Mouse (Mus musculus) hindbrain, embryonic 10.5 days (tissue): Measurements from ENCODE around the gene Ptges2. TPM values are rescaled to one million over a fixed set of nuclear protein-coding genes. Genes with fewer than 3 reads are reported as not detected.

Experiments used
- DNase-seq: peaks from one replicate; pipeline ENCODE4 v3.0.0-alpha.2; 2017; ENCODE audit warnings: low spot score
- H3K27ac ChIP-seq: fragments of 300-500 bp; sonication (generic); 2 replicates; pipeline ENCODE4 v1.5.1; 2016; ENCODE audit warnings: mild to moderate bottlenecking, moderate library complexity
- H3K27me3 ChIP-seq: fragments of 300-500 bp; sonication (generic); 2 replicates; pipeline ENCODE4 v1.6.1; 2016; ENCODE audit warnings: mild to moderate bottlenecking; ENCODE audit not compliant: poor library complexity, insufficient read depth, severe bottlenecking
- H3K36me3 ChIP-seq: fragments of 300-500 bp; sonication (generic); 2 replicates; pipeline ENCODE4 v1.6.1; 2016; ENCODE audit warnings: mild to moderate bottlenecking, moderate library complexity
- H3K4me1 ChIP-seq: fragments of 300-500 bp; sonication (generic); replicated peaks from 2 replicates; pipeline ENCODE4 v1.6.1; 2016; ENCODE audit warnings: mild to moderate bottlenecking
- H3K4me3 ChIP-seq: fragments of 300-500 bp; sonication (generic); 2 replicates; pipeline ENCODE4 v1.5.1; 2016; ENCODE audit warnings: mild to moderate bottlenecking, moderate library complexity
- H3K9me3 ChIP-seq: fragments of 300-500 bp; sonication (generic); 2 replicates; pipeline ENCODE4 v1.6.1; 2016; ENCODE audit warnings: mild to moderate bottlenecking, moderate library complexity
- WGBS: fragments of 180-500 bp; shearing (Covaris S2); methylation state at CpG from one replicate; pipeline ENCODE4 v1.1.7; 2016; 5-methylcytosine and 5-hydroxymethylcytosine counted together
- polyA plus RNA-seq: library from polyadenylated mRNA; unstranded; fragments of >200 nt; fragmentation: Nextera tagmentation; extraction: Ambion mirVana; gene quantifications from 2 replicates; pipeline ENCODE4 v1.2.1, GENCODE M21; 2016

The Ptges2 gene
- polyA plus RNA-seq, 1 experiment from 2014 or later = 32.3 TPM

DNA sequence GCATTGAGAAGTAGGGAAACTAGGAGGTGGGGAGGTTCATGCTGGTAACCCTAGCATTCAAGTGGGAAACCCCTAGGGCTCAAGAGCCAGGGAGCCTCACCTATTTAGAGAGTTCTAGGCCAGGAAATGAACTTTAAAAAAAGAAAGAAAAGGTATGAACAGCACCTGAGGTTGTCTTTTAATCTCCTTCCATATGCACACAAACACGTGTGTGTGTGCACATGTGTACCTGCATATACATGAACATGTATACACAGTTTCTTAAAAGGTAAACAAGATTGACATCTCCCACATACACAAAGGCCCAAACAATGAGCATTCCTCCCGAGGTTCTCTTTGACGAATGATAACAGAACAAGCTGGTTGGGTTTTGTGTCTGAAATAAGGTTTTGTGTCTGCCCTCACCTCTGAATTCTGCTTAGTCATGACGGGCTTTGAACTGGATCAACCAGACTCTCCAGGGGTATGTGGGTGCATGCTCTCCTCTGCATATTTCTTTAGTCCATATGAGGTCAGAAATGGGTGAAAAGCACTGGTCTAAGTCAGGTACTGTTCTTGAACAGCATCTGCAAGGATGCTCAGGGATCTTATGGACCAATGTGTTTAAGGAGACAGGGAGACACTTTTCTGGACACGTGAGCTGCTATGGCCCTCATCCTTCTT lies 58.1 kb downstream of the Ptges2 start:
- Histone ChIP-seq H3K27ac (no peak overlapping the region), H3K36me3 (peaks cover 19% of the 10 kb centered on the region), H3K27me3 (no peaks in the 10 kb centered on the region), H3K4me3 (no peak overlapping the region), H3K9me3 (no peaks in the 10 kb centered on the region), H3K4me1 (peaks cover 35% of the 10 kb centered on the region)
- 88% methylated on average over 5 of the region's 5 CpGs for WGBS
- no peak for DNase-seq

DNA sequence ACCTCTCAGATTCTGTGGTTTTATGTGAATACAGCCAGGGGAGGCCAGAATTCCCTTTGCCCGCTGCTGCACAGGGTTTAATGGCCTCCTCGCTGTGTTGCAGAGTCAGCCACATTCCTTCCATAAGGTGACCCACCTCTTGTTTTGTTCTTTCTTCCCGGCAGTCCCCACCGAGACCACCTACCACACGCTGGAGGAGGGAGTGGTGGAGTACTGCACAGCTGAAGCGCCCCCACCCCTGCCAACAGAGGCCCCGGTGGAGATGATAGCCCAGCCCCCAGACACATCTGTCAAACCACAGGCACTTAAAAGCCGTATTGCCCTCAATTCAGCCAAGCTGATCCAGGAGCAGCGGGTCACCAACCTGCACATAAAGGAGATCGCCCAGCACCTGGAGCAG lies 58.9 kb downstream of the Ptges2 start:
- H3K27ac ChIP-seq = no peak overlapping the region

DNA sequence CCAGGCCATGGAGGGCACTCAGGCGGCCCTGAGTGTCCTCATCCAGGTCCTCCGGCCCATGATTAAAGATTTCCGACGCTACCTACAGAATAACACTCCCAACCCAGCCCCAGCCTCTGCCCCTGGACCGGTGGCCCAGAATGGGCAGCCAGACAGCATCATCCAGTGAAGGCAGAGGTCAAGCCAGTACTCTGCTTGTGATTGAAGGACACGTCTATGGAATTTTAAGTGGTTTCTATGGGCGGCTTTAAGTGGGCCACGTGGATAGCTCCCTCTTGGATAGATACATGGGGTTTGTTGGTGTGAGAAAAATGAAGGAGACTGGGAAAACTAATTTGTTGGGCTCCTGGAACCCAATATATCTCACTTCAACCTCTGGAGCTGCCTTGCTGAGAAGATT lies 59.4 kb downstream of the Ptges2 start:
- no peak overlapping the region for H3K27ac ChIP-seq
- no peaks in the 10 kb centered on the region for H3K9me3 ChIP-seq
- no peak for DNase-seq
- H3K36me3 ChIP-seq = peaks cover 19% of the 10 kb centered on the region
- H3K4me1 ChIP-seq = peaks cover 31% of the 10 kb centered on the region
- 93% methylated on average over 8 of the region's 8 CpGs for WGBS
- H3K27me3 ChIP-seq = no peaks in the 10 kb centered on the region
- H3K4me3 ChIP-seq = no peak overlapping the region

More for the DNA sequence above, 58.9 kb downstream of the Ptges2 start:
- no peaks in the 10 kb centered on the region for H3K9me3 ChIP-seq
- no peak for DNase-seq
- peaks cover 35% of the 10 kb centered on the region for H3K4me1 ChIP-seq
- no peak overlapping the region for H3K4me3 ChIP-seq
- H3K36me3 ChIP-seq = peaks cover 19% of the 10 kb centered on the region
- 84% methylated on average over 10 of the region's 10 CpGs for WGBS
- H3K27me3 ChIP-seq = no peaks in the 10 kb centered on the region

Other genes with a start within 250 kb of the Ptges2 start
- gene Prrc2b, start 244.8 kb upstream of the Ptges2 start, polyA plus RNA-seq = 55.6 and 68.9 TPM in 2 replicates
- 27.1 and 27.2 TPM in 2 replicates for gene Pomt1, start 159.3 kb upstream of the Ptges2 start, polyA plus RNA-seq
- 77.2 and 83.0 TPM in 2 replicates for gene Uck1, start 135.7 kb upstream of the Ptges2 start, polyA plus RNA-seq
- gene Golga2, start 108.5 kb upstream of the Ptges2 start, polyA plus RNA-seq = 20.2 and 22.6 TPM in 2 replicates
- gene Swi5, start 107.8 kb upstream of the Ptges2 start, polyA plus RNA-seq = 488 and 544 TPM in 2 replicates
- gene Ciz1, start 43.6 kb upstream of the Ptges2 start, polyA plus RNA-seq = 56.3 and 69.4 TPM in 2 replicates
- gene Dnm1, start 42.6 kb upstream of the Ptges2 start, polyA plus RNA-seq = 12.3 and 17.0 TPM in 2 replicates
- 41.4 and 66.7 TPM in 2 replicates for gene 1110008P14Rik, start 14.0 kb upstream of the Ptges2 start, polyA plus RNA-seq
- gene Lcn2, start 7.6 kb upstream of the Ptges2 start, polyA plus RNA-seq = not detected in 2 replicates
- 6.0 and 6.4 TPM in 2 replicates for gene Naif1, start 54.6 kb downstream of the Ptges2 start, polyA plus RNA-seq
- gene Slc25a25, start 55.5 kb downstream of the Ptges2 start, polyA plus RNA-seq = 28.8 and 34.4 TPM in 2 replicates
- 10.9 and 11.0 TPM in 2 replicates for gene Fam102a, start 139.4 kb downstream of the Ptges2 start, polyA plus RNA-seq
- 116 and 131 TPM in 2 replicates for gene Dpm2, start 175.0 kb downstream of the Ptges2 start, polyA plus RNA-seq
- 1.6 and 2.5 TPM in 2 replicates for gene Pip5kl1, start 178.9 kb downstream of the Ptges2 start, polyA plus RNA-seq
- gene 9430097D07Rik, start 179.8 kb downstream of the Ptges2 start, polyA plus RNA-seq = 0.11 and 0.39 TPM in 2 replicates
- gene St6galnac4, start 191.2 kb downstream of the Ptges2 start, polyA plus RNA-seq = 19.8 and 21.0 TPM in 2 replicates
- gene St6galnac6, start 203.8 kb downstream of the Ptges2 start, polyA plus RNA-seq = 12.7 and 14.1 TPM in 2 replicates
- gene Ak1, start 225.9 kb downstream of the Ptges2 start, polyA plus RNA-seq = 26.9 and 37.6 TPM in 2 replicates